Mouse (Mus musculus) splenic B cell, adult 2 months (primary cell): ENCODE results near the gene 6430531B16Rik.

ENCODE experiments used
- DNase-seq: peaks from one replicate; pipeline ENCODE4 v3.0.0-alpha.2; 2011; ENCODE audit warnings: low read depth, low spot score
- H3K27me3 ChIP-seq: 2 replicates; pipeline ENCODE4 v1.6.1; 2012; ENCODE audit warnings: mild to moderate bottlenecking, low read length, moderate library complexity, mixed read lengths; ENCODE audit not compliant: control insufficient read depth, poor library complexity, insufficient read depth, severe bottlenecking
- H3K36me3 ChIP-seq: 2 replicates; pipeline ENCODE4 v1.6.1; 2012; ENCODE audit warnings: mild to moderate bottlenecking, low read length, moderate library complexity, mixed read lengths; ENCODE audit not compliant: control insufficient read depth, poor library complexity, insufficient read depth, severe bottlenecking

6430531B16Rik gene

GRCm38 (mm10) chr7:139978278-139978892 is at the start of gene 6430531B16Rik:
Gene 6430531B16Rik, minus strand, starts transcription at chr7:139978755.
- peak; percentile 73 for DNase-seq
- H3K27me3 ChIP-seq, result no peaks in the 10 kb centered on the region
- H3K36me3 ChIP-seq, result no peaks in the 10 kb centered on the region

- Histone ChIP-seq H3K27me3 (no peaks in the 10 kb centered on the region), H3K36me3 (no peaks in the 10 kb centered on the region)
- DNase-seq, result no peak
Measured at GRCm38 (mm10) chr7:140011336-140011735, 32.8 kb upstream of the 6430531B16Rik start.

DNA sequence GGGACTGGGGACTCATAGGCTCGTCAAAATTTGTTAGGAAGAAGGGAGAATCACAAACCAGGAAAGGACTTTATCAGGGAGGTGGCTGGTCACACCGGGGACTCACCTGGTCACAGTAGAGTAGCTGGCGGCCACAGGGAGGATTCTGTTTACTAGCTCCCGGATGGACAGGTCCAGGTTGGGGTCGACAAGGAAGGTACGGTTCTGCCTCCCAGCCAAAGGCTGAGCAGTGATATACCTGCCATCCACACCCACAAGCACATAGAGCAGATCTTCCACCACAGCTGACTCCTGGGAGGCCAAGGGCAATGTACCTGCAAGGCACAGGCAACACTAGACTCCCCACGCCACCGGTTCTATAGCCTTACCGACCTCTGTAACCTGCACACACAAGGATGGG is 29.2 kb upstream of the 6430531B16Rik start:
- no peak for DNase-seq

GRCm38 (mm10) chr7:140006861-140007611 is 28.5 kb upstream of the 6430531B16Rik start:
- no peaks in the 10 kb centered on the region for H3K27me3 ChIP-seq
- H3K36me3 ChIP-seq, result peaks cover 4% of the 10 kb centered on the region
- DNase-seq, result no peak

More for the DNA sequence above, 29.2 kb upstream of the 6430531B16Rik start:
- Histone ChIP-seq H3K36me3 (peaks cover 3% of the 10 kb centered on the region), H3K27me3 (no peaks in the 10 kb centered on the region)

DNA sequence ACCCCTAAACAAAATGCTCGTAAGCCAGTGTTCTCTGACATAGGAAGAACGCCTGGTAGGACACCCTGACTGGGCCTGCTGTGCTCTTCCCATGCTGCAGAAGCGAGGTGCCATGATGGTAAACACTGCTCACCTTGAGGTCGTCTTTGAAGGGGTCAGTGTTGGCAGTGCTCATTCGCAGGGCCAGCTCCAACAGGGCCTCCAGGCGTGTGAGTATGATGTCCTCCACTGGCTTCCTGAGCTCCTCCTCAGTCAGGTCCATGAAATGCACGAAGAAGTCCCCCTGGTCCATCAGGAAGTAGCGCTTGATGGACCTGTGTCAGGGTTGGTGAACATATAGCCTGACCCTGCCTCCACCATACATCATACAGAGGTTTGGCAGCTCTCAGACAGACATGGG is 26.1 kb upstream of the 6430531B16Rik start:
- no peaks in the 10 kb centered on the region for H3K27me3 ChIP-seq
- H3K36me3 ChIP-seq, result peaks cover 6% of the 10 kb centered on the region
- no peak for DNase-seq

GRCm38 (mm10) chr7:140001086-140001740 is 22.7 kb upstream of the 6430531B16Rik start:
- Histone ChIP-seq H3K27me3 (no peaks in the 10 kb centered on the region), H3K36me3 (peaks cover 10% of the 10 kb centered on the region)
- DNase-seq, result no peak

DNA sequence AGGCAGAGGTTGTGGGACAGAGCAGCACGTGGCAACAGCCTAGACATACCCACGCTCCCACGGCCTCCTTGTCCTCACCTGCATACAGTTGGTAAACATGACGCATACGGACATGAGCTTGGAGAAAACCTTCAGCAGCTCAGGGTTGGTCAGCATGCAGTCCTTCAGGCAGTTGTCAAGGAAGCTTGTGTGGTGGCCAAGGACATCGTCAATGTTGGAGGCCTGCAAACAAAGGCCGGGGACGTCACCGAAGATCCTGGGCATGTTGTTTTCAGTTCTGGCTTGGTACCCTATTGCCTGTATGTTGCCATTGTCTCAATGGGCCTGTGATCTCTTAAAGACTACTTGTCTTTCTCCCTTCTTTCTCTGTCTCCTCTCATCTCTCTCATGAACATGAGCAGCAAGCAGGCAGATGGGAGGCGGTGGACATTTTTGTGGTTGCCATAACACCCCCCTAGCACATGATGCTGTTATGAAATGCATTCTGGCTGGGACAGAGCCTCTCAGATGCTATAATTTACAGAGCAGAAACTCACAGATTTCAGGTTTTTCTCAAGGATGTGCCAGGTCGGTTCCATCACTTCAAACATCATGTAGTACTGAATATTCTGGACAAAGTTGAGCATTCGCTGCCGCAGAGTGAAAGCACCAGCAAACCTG is 20.3 kb upstream of the 6430531B16Rik start:
- no peak for DNase-seq
- Histone ChIP-seq H3K27me3 (no peaks in the 10 kb centered on the region), H3K36me3 (peaks cover 7% of the 10 kb centered on the region)

DNA sequence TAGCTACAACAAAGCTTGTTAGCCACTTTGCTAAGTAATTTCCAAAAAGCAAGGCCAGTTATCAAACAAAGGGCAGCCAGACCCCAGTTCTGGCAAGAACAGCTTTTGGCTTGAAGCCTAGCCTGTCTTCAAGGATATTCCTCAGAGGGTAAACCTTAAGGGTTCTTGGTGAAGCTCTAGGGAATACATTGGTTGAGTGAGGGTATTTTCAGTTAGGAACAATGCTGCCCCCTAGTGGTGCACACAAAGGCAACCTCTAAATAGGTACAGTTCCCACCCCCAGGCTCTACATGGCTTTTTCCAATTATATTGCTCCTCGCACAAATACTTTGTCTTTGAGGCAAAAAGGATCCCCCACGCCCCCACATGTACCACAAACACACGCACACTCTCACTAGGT is 16.1 kb upstream of the 6430531B16Rik start:
- Histone ChIP-seq H3K36me3 (peaks cover 4% of the 10 kb centered on the region; the same call in 1 of the 2 replicates), H3K27me3 (no peaks in the 10 kb centered on the region)
- DNase-seq, result peak; percentile 84

DNA sequence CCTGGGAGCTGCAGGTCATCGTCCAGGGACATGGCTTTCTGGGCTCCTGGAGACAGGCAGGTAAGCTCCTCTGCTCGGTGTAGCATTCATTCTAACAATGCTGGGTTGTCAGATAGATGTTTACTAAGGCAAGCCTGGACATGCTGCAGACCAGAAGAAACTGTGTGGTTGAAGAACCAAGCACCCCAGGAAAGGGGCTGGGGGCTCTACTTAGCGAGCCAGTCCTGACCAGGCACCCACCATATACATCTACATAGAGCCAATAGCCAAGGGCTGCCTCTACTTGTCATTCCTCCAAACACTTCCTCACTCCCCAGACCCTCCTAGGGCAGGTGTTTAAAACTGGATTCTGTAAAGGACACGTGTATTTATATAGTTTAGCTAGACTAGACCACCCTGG is 15.6 kb upstream of the 6430531B16Rik start:
- 0 out of 2 replicates have a peak, but pooled peaks cover 3% of the 10 kb centered on the region for H3K36me3 ChIP-seq
- no peaks in the 10 kb centered on the region for H3K27me3 ChIP-seq
- DNase-seq, result no peak

DNA sequence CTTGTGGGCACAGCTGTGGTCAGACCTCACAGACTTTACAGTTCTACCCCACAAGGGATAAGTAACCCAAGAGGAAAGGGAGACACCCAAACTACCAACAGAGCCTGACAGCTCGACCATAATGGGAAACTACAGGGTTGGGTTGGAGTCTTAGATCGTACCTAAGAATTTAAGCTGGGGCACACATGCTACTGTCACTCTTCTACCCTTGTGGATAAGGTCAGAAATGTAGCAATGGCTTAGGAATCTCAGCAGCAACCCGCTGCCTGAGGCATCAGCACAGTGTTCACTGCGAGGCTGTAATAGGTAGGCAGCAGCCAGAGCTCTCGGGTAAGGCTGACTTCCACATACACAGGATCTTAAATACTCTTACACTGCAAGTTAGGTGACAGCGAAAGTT is 15.0 kb upstream of the 6430531B16Rik start:
- no peak for DNase-seq
- Histone ChIP-seq H3K36me3 (no peaks in the 10 kb centered on the region), H3K27me3 (no peaks in the 10 kb centered on the region)

DNA sequence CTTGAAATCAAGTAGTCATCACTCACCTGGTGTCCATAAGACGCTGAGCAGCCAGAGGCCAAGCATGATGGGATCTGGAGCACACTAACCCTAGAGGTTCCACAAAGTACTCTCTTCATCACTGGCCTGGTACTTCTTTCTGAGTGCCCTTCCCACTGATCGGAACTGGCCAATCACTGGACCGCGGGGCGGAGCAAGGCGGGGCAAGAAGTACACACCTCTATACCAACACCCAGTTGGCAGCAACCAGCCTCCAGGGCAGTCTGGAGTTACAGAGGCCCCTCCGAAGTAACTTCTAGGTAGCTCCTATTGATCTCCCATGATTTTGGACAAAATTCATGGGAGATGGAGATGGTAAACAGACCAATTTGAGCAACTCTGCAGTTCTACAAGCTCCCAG is 13.9 kb upstream of the 6430531B16Rik start, which contains the start of gene Adam8:
TSS of gene Adam8 (minus strand) at position 157 of the 400 bp plus-strand sequence.
- H3K36me3 ChIP-seq, result no peaks in the 10 kb centered on the region
- peak; percentile 48 for DNase-seq
- H3K27me3 ChIP-seq, result no peaks in the 10 kb centered on the region

DNA sequence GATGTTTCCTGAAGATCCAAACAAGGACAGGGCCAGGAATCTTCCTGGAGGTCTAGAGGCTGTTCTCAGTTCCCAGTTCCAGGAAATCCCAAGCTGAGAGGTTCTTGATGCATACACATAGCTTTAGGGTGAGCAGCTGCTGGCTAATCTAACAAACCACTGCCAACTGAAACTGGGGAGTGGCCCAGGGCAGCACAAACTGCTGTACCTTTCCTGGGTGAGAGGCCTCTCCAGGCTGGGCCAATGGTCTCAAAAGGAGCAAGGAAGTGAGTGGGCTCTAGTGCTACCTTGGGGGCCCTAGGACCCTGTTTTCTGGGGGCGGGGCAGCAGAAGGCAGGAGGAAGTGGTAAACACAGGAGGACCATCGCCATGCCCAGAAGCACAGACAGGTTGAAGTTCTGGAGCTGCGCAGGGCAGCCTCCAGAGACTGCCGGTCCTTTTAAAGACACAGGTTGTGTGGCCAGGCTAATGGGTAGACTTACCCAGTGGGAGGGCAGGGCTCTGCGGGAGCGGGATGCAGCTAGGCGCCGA is 12.4 kb upstream of the 6430531B16Rik start:
- Histone ChIP-seq H3K36me3 (no peaks in the 10 kb centered on the region), H3K27me3 (no peaks in the 10 kb centered on the region)
- no peak for DNase-seq

DNA sequence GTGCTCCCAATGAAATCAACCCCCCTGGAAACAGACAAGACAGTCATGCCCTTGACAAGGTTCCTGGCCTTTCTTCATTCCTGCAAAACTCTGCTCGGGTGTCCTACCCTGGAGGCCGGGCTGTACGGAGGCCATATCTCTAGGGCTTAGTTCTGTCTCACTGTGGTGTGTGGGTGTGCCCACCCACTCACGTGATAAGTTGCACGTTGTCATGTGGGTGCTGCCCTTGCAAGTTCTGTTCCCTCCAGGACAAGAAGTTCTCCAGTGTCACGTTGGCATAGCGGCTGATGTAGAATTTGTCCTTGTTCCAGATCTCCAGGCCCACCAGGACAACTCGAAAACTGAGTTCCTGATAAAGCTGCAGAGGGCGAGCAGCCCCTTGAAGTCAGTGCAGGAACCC is 9.7 kb upstream of the 6430531B16Rik start:
- Histone ChIP-seq H3K36me3 (no peaks in the 10 kb centered on the region), H3K27me3 (no peaks in the 10 kb centered on the region)
- DNase-seq, result no peak

DNA sequence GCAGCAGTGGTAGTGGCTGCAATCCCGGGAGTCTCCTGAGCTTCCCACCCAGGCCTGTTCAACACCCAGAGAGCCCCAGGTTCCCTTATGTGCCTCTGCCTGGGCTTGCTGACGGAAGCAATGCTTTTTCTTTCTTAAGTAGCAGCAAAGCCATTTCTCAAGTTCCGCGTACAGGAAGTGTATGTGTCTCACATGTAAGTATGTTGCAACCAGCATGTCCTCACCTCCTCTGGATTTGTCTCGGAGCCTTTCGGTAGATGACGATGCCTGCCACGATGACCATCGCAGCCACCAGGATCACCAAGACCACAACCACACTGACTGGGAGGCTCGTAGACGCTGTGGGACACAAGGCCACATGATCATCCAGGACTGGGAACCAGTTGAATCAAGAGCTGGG is 6.0 kb upstream of the 6430531B16Rik start:
- Histone ChIP-seq H3K27me3 (no peaks in the 10 kb centered on the region), H3K36me3 (no peaks in the 10 kb centered on the region)
- no peak for DNase-seq
